Mouse (Mus musculus): Measurements from ENCODE around the gene Nsrp1.
A peak's percentile ranks its signal among the peaks of the same experiment; 100 is the strongest.

The Nsrp1 gene

GRCm38 (mm10) chr11:77042816-77043215 is 35.4 kb downstream of the Nsrp1 start:
- DNase-seq (ENCODE audit: low spot score), result no peak

DNA sequence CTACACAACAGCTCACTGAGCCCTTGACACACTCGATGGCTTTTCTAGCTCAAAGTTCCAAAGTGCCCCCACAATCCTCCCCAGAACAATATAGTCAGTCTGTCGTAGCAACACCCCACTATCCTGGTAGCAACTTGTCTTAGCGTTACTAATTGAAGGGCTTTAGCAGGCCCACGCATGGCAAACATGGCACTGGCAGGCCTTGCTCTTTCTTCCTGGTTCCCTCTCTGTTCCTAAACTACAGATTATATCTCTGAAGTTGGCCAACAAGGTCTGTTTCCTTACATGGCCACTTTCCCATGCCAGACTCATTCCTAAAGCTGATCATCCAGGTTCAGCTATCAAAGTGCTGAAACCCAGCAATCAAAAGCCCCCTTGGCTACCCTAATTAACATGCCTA is 36.3 kb downstream of the Nsrp1 start:
- DNase-seq (ENCODE audit: low spot score), result no peak

DNA sequence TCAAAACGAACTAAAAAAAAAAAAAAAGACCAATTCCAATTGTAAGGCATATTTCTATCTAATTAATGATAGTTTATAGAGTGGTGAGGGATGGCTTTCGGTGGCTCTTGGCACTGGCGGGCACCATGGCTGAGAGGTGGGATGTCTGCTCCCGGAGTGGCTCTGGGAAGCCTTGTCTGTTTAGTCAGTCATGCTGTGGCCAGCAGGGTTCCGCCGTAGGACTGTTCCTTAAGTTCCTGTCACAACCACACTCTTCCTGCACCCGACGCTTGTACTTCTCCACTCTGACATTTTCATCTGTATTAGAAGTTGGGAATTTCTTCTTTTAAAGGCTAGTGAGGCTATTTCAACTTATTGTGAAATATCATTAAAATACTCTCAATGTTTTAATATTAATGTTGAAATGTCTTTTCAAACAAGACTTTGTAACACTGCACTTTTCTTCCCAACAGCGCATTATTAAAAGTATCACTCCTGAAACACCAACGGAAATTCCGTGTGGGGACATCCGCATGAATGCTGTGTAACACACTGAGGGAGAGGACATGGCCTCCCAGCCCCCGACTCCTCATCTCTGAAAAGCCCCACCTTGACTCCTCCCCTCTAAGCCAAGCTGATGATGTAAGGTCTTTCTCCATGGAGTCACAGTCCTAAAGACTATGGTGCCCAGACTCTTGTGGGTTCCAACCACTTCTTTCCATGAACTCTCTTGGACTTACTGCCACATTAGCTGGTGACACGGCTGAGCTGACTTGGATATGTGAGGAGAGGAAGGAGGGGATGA is 46.9 kb downstream of the Nsrp1 start:
- DNase-seq (ENCODE audit: low spot score), result no peak

DNA sequence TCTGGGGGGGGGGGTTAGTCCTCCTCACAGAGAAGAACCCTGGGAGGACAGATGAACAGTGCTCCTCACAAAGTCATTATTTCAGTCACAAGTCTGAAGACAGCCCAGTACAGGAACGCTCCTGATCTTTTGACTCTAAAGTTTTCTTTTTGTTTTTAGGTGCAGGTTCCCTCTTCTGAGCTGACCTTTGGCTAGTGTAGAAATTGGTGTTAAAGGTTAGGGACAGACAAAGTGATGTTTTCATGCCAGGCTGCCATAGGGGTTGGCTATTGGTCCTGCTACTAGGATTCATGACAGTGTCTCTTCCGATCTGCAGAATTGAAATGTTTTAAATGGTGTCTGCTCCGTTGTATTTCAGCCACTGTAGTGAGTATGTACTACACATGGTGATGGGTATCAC is 50.1 kb downstream of the Nsrp1 start:
- DNase-seq (ENCODE audit: low spot score), result no peak

- no peak for DNase-seq (ENCODE audit: low spot score)
Observed at GRCm38 (mm10) chr11:77026559-77026958, 51.7 kb downstream of the Nsrp1 start.

- DNase-seq (ENCODE audit: low spot score), result no peak
Observed at GRCm38 (mm10) chr11:77021749-77022396, 56.4 kb downstream of the Nsrp1 start.

DNA sequence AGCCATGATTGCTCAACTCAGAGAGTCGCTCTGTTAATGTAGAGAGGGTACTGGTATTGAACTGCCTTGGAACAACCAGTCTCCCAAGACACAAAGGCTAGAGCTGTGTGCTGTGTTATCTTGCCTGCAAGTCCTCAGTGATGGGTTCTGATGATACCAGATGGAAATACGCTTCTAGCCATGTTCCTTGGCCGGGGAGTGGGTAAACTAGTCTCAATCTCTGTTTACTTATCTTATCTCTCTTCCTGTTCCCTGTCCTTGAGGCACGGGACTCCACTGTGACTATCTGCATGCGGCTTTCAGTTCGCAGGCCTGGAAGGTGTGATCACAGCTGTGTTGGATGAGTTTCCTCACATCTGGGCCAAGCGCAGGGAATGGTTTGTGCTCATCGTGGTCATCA is 58.7 kb downstream of the Nsrp1 start:
- no peak for DNase-seq (ENCODE audit: low spot score)

GRCm38 (mm10) chr11:77018046-77018445 is 60.2 kb downstream of the Nsrp1 start:
- no peak for DNase-seq (ENCODE audit: low spot score)

DNA sequence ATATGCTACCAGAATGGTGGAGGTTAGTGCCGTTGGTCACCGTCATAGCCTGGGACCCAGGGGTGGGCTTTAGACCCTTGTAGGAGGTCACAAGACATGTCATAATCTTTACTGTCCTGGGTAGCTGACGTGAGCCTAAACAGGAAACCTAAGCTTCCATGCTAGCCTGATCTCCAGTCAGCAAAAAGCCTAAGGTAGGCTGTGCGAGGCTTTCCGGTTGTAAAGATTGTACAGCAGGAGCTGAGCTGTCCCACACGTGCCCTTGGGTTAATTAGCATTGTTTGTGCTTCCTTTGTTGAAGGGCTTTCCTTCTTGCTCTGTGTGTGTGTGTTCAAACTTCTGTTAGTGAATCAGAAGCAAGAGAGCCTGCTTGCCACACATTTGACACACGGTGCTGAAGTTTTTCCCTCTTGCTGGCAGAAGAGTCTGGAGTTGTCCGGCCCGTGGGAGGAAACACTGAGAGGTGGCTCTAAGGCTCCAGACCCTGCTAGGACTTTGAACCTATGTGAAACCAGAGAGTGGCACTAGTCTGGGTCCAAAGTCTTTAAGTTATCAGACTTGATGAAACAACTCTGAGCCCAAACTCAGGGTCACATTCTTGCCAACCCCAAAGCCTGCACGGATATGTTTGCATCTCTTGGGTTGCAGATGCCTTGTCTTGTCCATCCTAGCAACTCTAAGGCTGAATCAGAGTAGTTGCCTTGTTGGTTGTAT is 67.3 kb downstream of the Nsrp1 start:
- DNase-seq (ENCODE audit: low spot score), result no peak

DNA sequence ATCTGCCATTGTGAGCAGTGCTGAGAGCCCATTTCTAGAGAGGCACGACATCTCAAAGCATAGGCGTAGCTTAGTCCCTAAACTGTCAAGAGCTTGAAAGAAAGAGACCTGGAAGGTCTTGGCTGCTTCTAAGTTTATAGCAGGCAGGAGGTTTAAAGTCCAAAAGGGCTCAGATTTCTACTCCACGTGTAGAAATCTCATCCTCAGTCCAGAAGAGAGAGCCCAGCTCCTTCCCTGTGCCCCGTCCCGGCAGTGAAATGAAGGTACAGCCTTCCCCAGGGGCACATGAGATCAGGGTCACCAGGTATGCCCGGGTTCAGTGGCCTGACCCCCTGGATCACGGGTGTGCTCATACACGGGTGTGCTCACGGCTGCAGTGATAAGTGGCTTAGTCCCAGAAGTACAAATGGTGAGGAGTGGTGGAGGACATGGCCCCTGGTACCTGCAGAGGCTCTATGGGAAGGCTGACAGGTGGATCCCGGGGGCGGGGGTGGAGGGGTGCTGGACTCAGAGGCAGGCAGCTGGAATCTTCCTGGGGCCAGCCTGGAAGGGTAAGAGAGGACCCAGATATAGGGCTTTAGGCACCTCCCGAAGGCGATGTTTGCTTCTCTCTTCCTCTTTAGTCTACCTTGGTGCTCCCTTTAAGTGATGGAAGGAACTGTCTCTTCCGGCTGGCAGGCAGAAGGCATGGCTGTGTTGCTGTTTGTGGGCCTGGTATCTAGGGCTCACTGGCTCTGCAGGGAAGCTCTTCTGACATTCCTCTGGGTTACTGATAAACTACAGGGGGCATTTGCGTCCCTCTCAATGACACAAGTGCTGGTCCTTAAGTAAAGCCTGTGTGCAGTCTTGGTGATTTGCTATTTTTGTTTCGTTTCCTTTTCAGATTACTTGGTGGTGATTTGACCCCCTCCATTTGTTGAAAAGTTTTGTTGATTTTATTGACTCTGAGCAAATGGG is 68.9 kb downstream of the Nsrp1 start:
- DNase-seq (ENCODE audit: low spot score), result no peak

DNA sequence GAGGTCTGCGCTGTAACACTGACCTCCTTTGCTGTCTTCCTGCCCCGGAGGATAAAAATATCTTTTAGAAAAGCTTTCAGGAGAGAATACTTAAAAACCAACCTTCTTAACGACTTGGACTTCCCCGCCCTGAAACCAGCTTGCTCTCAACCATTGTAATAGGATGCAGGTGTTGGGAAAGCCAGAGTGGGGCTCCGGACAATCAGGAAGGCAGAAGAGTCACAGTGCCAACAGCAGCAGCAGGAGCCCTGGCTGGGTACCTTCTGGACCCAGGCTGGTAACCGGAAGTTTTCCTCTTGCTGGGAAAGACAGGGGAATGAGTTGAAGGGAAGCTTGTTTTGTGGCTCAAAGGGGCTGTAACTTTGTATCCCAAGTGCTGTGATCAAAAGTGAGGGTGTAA is 71.6 kb downstream of the Nsrp1 start:
- no peak for DNase-seq (ENCODE audit: low spot score)

DNA sequence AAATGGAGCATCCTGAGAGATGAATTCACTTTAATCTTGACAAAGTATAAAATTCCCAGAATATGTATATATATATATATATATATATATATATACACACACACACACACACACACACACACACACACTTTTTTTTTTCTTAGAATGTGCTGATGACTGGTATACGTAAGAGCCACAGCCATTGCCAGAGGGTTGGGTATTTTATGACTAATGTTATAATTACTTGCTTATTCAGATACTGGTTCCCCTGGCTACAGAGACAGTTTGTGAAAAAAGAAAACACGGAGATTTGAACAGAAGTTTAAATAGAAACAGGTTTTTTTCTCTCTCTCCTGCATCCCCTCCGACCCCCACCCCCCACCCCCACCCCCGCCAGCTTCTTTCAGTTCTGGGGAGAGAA is 72.4 kb downstream of the Nsrp1 start:
- DNase-seq (ENCODE audit: low spot score), result no peak

- no peak for DNase-seq (ENCODE audit: low spot score)
Observed at GRCm38 (mm10) chr11:77002361-77002760, 75.9 kb downstream of the Nsrp1 start.

DNA sequence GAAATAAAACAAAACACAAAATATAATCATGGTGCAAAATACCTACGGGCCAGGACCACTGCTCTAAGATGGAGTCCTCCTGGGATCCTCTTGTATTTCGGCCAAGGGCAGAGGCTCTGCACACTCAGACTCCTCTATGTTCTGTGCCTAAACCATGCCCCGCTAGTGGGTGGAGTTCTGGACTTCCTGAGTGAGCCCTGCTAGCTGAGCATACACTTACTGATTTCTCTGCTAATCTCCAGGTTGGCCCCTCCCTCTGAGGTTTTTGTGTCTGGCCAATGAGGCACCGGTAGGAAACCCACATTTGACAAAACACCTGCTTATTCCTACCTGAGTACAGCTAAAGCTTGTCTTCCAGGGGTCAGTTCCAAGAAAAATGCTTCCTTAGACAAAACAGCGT is 77.5 kb downstream of the Nsrp1 start:
- DNase-seq (ENCODE audit: low spot score), result no peak

GRCm38 (mm10) chr11:76998705-76999226 is 79.5 kb downstream of the Nsrp1 start:
- DNase-seq (ENCODE audit: low spot score), result no peak

DNA sequence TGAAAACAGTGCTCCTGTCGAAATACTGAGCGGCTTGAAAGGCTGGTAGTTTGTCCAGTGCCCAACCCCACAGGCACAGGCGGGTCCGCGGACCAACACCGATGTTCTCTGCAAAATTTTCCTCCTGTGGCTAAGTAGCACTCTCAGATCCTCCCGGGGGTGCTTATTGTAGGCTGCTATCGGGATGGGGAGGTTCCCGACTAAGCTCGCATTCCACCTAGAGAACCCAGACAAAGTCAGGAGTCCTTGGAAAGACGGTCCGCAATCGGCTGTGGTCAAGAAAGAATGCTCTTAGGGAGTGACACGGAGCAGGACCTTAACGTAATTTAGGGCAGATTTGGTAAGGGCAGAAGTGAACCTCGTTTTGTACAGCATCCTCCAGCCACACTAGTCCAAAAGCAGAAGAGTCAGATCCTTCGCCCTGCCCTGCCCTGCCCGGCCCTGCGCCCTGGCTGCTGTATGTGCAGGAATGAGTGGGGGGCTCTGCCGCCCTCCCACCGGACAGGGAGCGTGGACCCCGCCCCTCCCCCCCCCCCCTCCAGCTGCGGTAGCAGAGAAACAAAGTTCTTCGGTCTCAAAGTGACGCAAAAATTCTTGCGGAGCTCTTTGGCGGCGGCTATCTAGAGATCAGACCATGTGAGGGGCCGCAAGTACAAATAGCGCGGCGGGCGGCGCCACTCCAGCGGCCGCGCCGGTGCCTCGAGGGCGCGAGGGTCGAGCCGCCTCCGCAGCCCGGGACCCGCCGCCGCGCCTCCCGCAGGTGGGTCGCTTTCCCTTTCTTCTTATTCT is 80.1 kb downstream of the Nsrp1 start, which contains the start of gene Slc6a4:
Slc6a4 (plus strand) TSS at position 688 of the 789 bp plus-strand sequence.
- DNase-seq (ENCODE audit: low spot score), result no peak

GRCm38 (mm10) chr11:76997305-76997704 is 80.9 kb downstream of the Nsrp1 start:
- peak; percentile 57 for DNase-seq (ENCODE audit: low spot score)

DNA sequence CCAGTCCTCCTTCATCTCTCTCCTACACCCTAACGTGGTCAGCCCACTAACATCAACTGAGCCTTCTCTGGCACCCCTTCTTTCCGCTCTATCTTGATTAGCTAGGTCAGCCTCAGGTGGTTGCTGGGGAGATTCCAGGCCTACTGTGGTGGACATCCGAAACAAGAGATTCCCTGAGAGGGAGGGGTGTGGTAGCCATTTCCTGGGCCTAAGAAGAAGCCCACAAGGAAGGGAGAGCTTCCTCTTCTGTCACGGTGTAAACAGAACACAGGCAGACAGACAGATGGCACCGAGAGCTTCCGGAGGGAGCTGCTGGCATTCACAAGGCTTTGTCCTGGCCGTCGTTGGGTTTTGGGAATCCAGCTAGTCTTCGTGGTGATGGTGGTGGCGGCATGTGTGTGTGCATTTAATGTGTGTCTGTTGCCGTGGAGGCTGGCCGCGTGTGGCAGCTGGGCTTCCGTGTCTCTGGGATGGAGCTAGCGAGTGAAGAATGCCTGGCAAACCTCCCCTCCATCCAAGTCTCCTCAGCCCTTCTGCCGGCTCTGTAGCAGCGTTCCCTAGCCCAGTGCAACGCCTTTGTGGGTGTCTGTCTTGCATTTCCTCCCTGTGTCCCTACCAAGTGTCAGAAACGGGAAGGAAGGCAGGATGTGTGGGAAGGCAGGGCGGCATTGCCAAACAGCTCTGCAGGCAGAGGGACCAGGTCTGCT is 82.1 kb downstream of the Nsrp1 start:
- DNase-seq (ENCODE audit: low spot score), result no peak
